11 mouse cellular contexts compared by ENCODE assay signal in genomic region chr15:98025611-98026010, GRCm38 (mm10). TPM values are rescaled to one million over a fixed set of nuclear protein-coding genes. Genes with fewer than 3 reads are reported as not detected.
A peak's percentile ranks its signal among the peaks of the same experiment; 100 is the strongest.
DNase-seq lines count a peak whose midpoint lies in the region; ATAC-seq and TF ChIP-seq lines count a peak whose summit lies in the region.
"Had no signal": no experiment of that assay in that cellular context is flagged by ENCODE, and none has a peak within 500 bp of the region (broad histone marks: within the 10 kb centered on the region; RNA-seq: fewer than 3 reads in every experiment).

No protein-coding gene starts in this region.

- H3K9me3 ChIP-seq in heart, embryonic 10.5 days = no peaks in the 10 kb centered on the region
- H3K9me3 ChIP-seq in embryonic facial prominence, embryonic 10.5 days = no peaks in the 10 kb centered on the region
- no peaks in the 10 kb centered on the region for H3K9me3 ChIP-seq in limb, embryonic 14.5 days (ENCODE audit: control insufficient read depth, low read length)
- H3K9me3 ChIP-seq in liver, postnatal 0 days (ENCODE audit: low read length) = no peaks in the 10 kb centered on the region

- H3K4me1 ChIP-seq in heart, embryonic 10.5 days = peaks cover 53% of the 10 kb centered on the region
- H3K4me1 ChIP-seq in embryonic facial prominence, embryonic 10.5 days = peaks cover 62% of the 10 kb centered on the region
- peaks cover 46% of the 10 kb centered on the region for H3K4me1 ChIP-seq in limb, embryonic 14.5 days (ENCODE audit: control insufficient read depth, insufficient read depth, low read length)
- no peaks in the 10 kb centered on the region; the same call in 1 of the 2 replicates for H3K4me1 ChIP-seq in liver, postnatal 0 days (ENCODE audit: insufficient read depth)

- 29% methylated on average over 4 of the region's 4 CpGs for WGBS in heart, embryonic 10.5 days
- 53% methylated on average over 4 of the region's 4 CpGs for WGBS in embryonic facial prominence, embryonic 10.5 days
- WGBS in limb, embryonic 14.5 days = 34% methylated on average over 4 of the region's 4 CpGs
- WGBS in liver, postnatal 0 days (ENCODE audit: insufficient replicate concordance) = 65% methylated on average over 4 of the region's 4 CpGs

- 0 out of 2 replicates have a peak, but pooled peaks cover 3% of the 10 kb centered on the region for H3K27me3 ChIP-seq in heart, embryonic 10.5 days (ENCODE audit: insufficient read depth, poor library complexity, severe bottlenecking)
- peaks cover 4% of the 10 kb centered on the region; the same call in 1 of the 2 replicates for H3K27me3 ChIP-seq in embryonic facial prominence, embryonic 10.5 days (replicated peaks; ENCODE audit: low read depth, poor library complexity, severe bottlenecking)
- no peaks in the 10 kb centered on the region for H3K27me3 ChIP-seq in limb, embryonic 14.5 days (ENCODE audit: control insufficient read depth, insufficient read depth, low read length)
- peaks cover 11% of the 10 kb centered on the region; the same call in 1 of the 2 replicates for H3K27me3 ChIP-seq in liver, postnatal 0 days (ENCODE audit: insufficient read depth, low read length)

- no peak for DNase-seq in heart, embryonic 10.5 days (ENCODE audit: low spot score)
- no peak for DNase-seq in heart, postnatal 4 days
- DNase-seq in kidney, postnatal 10 days = peak; percentile 35
- no peak for DNase-seq in kidney, adult 8-10 months
- DNase-seq in embryonic facial prominence, embryonic 10.5 days (ENCODE audit: low spot score) = no peak
- no peak for DNase-seq in limb, embryonic 14.5 days (ENCODE audit: low spot score)
- no peak for DNase-seq in liver, postnatal 0 days
- no peak for DNase-seq in left cerebral cortex, postnatal 36 days (ENCODE audit: low spot score in 2 of 2)
- DNase-seq: cerebellum, adult 2 months had no signal

- ATAC-seq in limb, embryonic 14.5 days (ENCODE audit: low FRiP score, low read depth) = no peak
- ATAC-seq in liver, postnatal 0 days = no peak
- ATAC-seq: CD4-positive, CD25-positive, alpha-beta regulatory T cell, adult 4 months had no signal

- TF ChIP-seq CTCF in liver, postnatal 0 days (IDR thresholded peaks at IDR 0.05; ENCODE audit: low read depth) = no peak

- 0 out of 2 replicates have a peak overlapping the region, but pooled peaks have one; percentile 15 for H3K4me2 ChIP-seq in limb, embryonic 14.5 days (replicated peaks; ENCODE audit: low read depth, low read length, severe bottlenecking)
- H3K4me2 ChIP-seq in liver, postnatal 0 days (ENCODE audit: low read depth, low read length) = no peak overlapping the region

- TF ChIP-seq POLR2A in limb, embryonic 14.5 days (IDR thresholded peaks at IDR 0.05; ENCODE audit: borderline replicate concordance, extremely low read depth, insufficient read depth, insufficient read length) = no peak

- no peak overlapping the region for H3K9ac ChIP-seq in limb, embryonic 14.5 days (ENCODE audit: low read depth, low read length, severe bottlenecking)
- H3K9ac ChIP-seq in liver, postnatal 0 days (replicated peaks) = no peak overlapping the region

- intact Hi-C loops in left cerebral cortex, postnatal 36 days (cut with DNase I) = no loop called here

- no peaks in the 10 kb centered on the region for H3K36me3 ChIP-seq in heart, embryonic 10.5 days
- H3K36me3 ChIP-seq in embryonic facial prominence, embryonic 10.5 days (replicated peaks) = no peaks in the 10 kb centered on the region
- no peaks in the 10 kb centered on the region for H3K36me3 ChIP-seq in limb, embryonic 14.5 days (ENCODE audit: control insufficient read depth, insufficient read depth, low read length)
- no peaks in the 10 kb centered on the region for H3K36me3 ChIP-seq in liver, postnatal 0 days (replicated peaks; ENCODE audit: insufficient read depth, low read length)

- TF ChIP-seq EP300 in liver, postnatal 0 days (IDR thresholded peaks at IDR 0.05; ENCODE audit: low read depth) = no peak

- 0 out of 2 replicates have a peak overlapping the region, but pooled peaks have one; percentile 13 for H3K4me3 ChIP-seq in heart, embryonic 10.5 days
- no peak overlapping the region for H3K4me3 ChIP-seq in embryonic facial prominence, embryonic 10.5 days
- no peak overlapping the region for H3K4me3 ChIP-seq in limb, embryonic 14.5 days (replicated peaks; ENCODE audit: low read length)
- no peak overlapping the region for H3K4me3 ChIP-seq in liver, postnatal 0 days (ENCODE audit: low read depth, low read length)

- peak overlapping the region; percentile 89 for H3K27ac ChIP-seq in heart, embryonic 10.5 days
- H3K27ac ChIP-seq in embryonic facial prominence, embryonic 10.5 days (replicated peaks) = peak overlapping the region; percentile 19; the same call in 1 of the 2 replicates
- H3K27ac ChIP-seq in limb, embryonic 14.5 days (replicated peaks; ENCODE audit: low read depth, low read length) = peak overlapping the region; percentile 84
- H3K27ac ChIP-seq in liver, postnatal 0 days (ENCODE audit: low read depth) = no peak overlapping the region

RNA-seq across cellular contexts. Expression of gene Col2a1, which starts 21.1 kb away (rescaled TPM):
- 131 and 160 TPM in 2 replicates for polyA plus RNA-seq in heart, embryonic 10.5 days (2016; fragmentation: Nextera tagmentation; extraction: Ambion mirVana)
- 1 to 10 TPM; 1.1 to 1.3 TPM for total RNA-seq in heart, postnatal 4 days (2021)
- 271 and 282 TPM in 2 replicates for polyA plus RNA-seq in embryonic facial prominence, embryonic 10.5 days (2016; fragmentation: Nextera tagmentation; extraction: Ambion mirVana)
- 1,642 and 1,975 TPM in 2 replicates for polyA plus RNA-seq in limb, embryonic 14.5 days (2012; rRNA removed)
- polyA plus RNA-seq in limb, embryonic 14.5 days (2014; fragmentation: Nextera tagmentation; extraction: Ambion mirVana) = 754 and 761 TPM in 2 replicates
- polyA plus RNA-seq in liver, postnatal 0 days (2015; fragmentation: Nextera tagmentation; extraction: Ambion mirVana) = 0.12 TPM in 1 of 2 replicates, not detected in the other
- total RNA-seq in left cerebral cortex, postnatal 36 days (2021) = under 1 TPM; 0.30 to 0.48 TPM
- total RNA-seq: monocyte, adult 5-6 weeks had no signal
- polyA plus RNA-seq: CD4-positive, CD25-positive, alpha-beta regulatory T cell, adult 4 months had no signal

Comparison
In these comparisons a context has a peak if more than half of its experiments do, and no peak if none do; other contexts are left out.
1. RNA of gene Col2a1, which starts 21.1 kb away (polyA plus RNA-seq): 754 to 1,975 TPM in limb, embryonic 14.5 days, 271 to 282 TPM in embryonic facial prominence, embryonic 10.5 days and 131 to 160 TPM in heart, embryonic 10.5 days; 0.12 TPM in liver, postnatal 0 days; every median in the first group is over 100 times any median in the second.